Mouse (Mus musculus) liver, postnatal 0 days (tissue): ENCODE measurements around the gene Carnmt1. TPM values are rescaled to one million over a fixed set of nuclear protein-coding genes. Genes with fewer than 3 reads are reported as not detected.

ENCODE experiments used
- ATAC-seq: fragments of 200-750 bp; cut with Nextera tagmentation; 2 replicates; pipeline ENCODE4 v1.8.0; 2017; ENCODE audit warnings: mild to moderate bottlenecking, moderate library complexity
- DNase-seq: peaks from one replicate; pipeline ENCODE4 v3.0.0-alpha.2; 2016
- H3K27ac ChIP-seq: fragments of 300-500 bp; sonication (generic); 2 replicates; pipeline ENCODE4 v1.5.1; 2014; ENCODE audit warnings: antibody characterized with exemption, moderate library complexity, mild to moderate bottlenecking, low read depth
- H3K27me3 ChIP-seq: fragments of 300-500 bp; sonication (generic); 2 replicates; pipeline ENCODE4 v1.6.1; 2014; ENCODE audit warnings: low read length, control low read depth, mixed read lengths; ENCODE audit not compliant: insufficient read depth
- H3K36me3 ChIP-seq: fragments of 300-500 bp; sonication (generic); replicated peaks from 2 replicates; pipeline ENCODE4 v1.6.1; 2014; ENCODE audit warnings: mild to moderate bottlenecking, control low read depth, low read length, moderate library complexity, mixed read lengths; ENCODE audit not compliant: insufficient read depth
- H3K4me1 ChIP-seq: fragments of 300-500 bp; sonication (generic); 2 replicates; pipeline ENCODE4 v1.6.1; 2014; ENCODE audit warnings: antibody characterized with exemption, mild to moderate bottlenecking, control low read depth; ENCODE audit not compliant: insufficient read depth
- H3K4me2 ChIP-seq: fragments of 300-500 bp; sonication (generic); 2 replicates; pipeline ENCODE4 v1.6.1; 2014; ENCODE audit warnings: low read depth, mild to moderate bottlenecking, low read length, moderate library complexity, mixed read lengths
- H3K4me3 ChIP-seq: fragments of 300-500 bp; sonication (generic); 2 replicates; pipeline ENCODE4 v1.5.1; 2014; ENCODE audit warnings: low read depth, low read length
- H3K9ac ChIP-seq: fragments of 300-500 bp; sonication (generic); replicated peaks from 2 replicates; pipeline ENCODE4 v1.6.1; 2014; ENCODE audit warnings: mild to moderate bottlenecking, moderate library complexity
- H3K9me3 ChIP-seq: fragments of 300-500 bp; sonication (generic); 2 replicates; pipeline ENCODE4 v1.6.1; 2016; ENCODE audit warnings: mild to moderate bottlenecking, control low read depth, low read length, mixed read lengths
- CTCF ChIP-seq: sonication (generic); IDR thresholded peaks from 2 replicates; pipeline ENCODE4 v1.5.1; 2016; ENCODE audit warnings: antibody characterized with exemption, low read depth
- EP300 ChIP-seq: IDR thresholded peaks from 2 replicates; pipeline ENCODE4 v1.6.1; 2016; ENCODE audit warnings: antibody characterized with exemption, low read depth, mild to moderate bottlenecking
- WGBS: fragments of 180-500 bp; shearing (Covaris S2); extraction: QIAGEN DNeasy Blood & Tissue Kit; methylation state at CpG from one replicate; pipeline ENCODE4 v1.1.7; 2014; ENCODE audit not compliant: insufficient replicate concordance; 5-methylcytosine and 5-hydroxymethylcytosine counted together
- polyA plus RNA-seq: library from polyadenylated mRNA; unstranded; fragments of >200 nt; fragmentation: Nextera tagmentation; extraction: Ambion mirVana; gene quantifications from 2 replicates; pipeline ENCODE4 v1.2.1, GENCODE M21; 2015

The Carnmt1 gene
- polyA plus RNA-seq, 1 experiment from 2014 or later, result 13.2 TPM

DNA sequence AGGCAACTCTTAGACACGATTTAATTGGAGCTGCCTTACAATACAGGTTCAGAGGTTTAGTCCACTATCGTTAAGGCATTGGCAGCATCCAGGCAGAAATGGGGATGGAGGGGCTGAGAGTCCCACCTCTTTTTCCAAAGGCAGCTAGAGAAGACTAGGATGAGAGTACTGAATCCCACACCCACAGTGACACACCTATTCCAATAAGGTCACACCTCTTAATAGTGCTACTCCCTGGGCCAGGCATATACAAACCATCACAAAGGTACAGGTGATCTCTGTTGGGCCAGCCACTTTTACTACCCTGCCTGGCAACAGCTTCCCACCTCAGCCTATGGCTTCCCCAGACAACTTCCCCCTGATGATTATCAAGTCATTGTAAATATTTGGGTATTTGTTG is 22.2 kb downstream of the Carnmt1 start:
- ATAC-seq (no peak), DNase-seq (no peak)
- Histone ChIP-seq H3K4me2 (peak overlapping the region; percentile 46), H3K36me3 (peaks cover 6% of the 10 kb centered on the region; the same call in 1 of the 2 replicates), H3K9me3 (no peaks in the 10 kb centered on the region), H3K4me1 (peaks cover 12% of the 10 kb centered on the region), H3K4me3 (no peak overlapping the region), H3K27me3 (no peaks in the 10 kb centered on the region), H3K9ac (no peak overlapping the region), H3K27ac (peak overlapping the region; percentile 56)
- WGBS, result 81% methylated on average over 2 of the region's 2 CpGs
- TF ChIP-seq CTCF (no peak), EP300 (no peak)

DNA sequence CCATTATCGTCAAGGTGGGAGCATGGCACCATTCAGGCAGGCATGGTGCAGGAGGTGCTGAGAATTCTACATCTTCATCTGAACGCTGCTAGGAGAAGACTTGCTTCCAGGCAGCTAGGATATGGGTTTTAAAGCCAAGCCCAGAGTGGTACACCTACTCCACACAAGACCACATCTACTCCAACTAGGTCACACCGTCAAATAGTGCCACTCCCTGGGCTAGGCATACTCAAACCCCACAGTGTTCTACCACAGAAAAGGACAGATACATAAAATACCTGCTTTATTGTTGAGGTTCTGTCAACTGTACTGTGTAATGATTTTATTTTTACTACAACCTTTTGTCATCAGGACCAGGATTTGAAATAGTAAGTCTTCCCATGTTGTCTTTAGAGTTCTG is 24.6 kb downstream of the Carnmt1 start:
- peak overlapping the region; percentile 62; the same call in 1 of the 2 replicates for H3K27ac ChIP-seq
- WGBS, result 78% methylated on average over 3 of the region's 3 CpGs
- H3K9ac ChIP-seq, result no peak overlapping the region
- H3K36me3 ChIP-seq, result peaks cover 10% of the 10 kb centered on the region; the same call in 1 of the 2 replicates
- DNase-seq (no peak), ATAC-seq (peak; percentile 41; the same call in 1 of the 2 replicates)
- H3K4me3 ChIP-seq, result no peak overlapping the region
- no peaks in the 10 kb centered on the region for H3K9me3 ChIP-seq
- TF ChIP-seq EP300 (no peak), CTCF (no peak)
- peaks cover 12% of the 10 kb centered on the region for H3K4me1 ChIP-seq
- H3K4me2 ChIP-seq, result no peak overlapping the region
- no peaks in the 10 kb centered on the region for H3K27me3 ChIP-seq

DNA sequence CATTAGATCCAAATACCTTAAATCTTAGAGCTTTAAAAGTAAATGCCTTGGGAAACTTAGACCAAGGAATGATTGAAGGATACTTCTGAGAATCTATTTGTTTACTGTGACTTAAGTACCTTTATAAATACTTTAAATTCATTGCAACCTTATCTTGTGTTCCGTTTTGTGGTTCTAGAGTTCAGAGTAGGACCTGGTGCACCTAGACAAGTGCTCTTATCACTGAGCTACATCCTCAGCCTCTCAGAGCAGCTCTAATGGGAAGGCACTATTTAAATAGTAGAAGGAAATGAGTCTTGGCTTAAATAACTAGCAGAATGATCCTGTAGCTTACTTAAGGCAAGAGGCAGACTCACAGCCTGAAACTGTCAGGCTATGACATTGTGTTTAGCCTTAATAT is 25.0 kb downstream of the Carnmt1 start:
- H3K36me3 ChIP-seq, result peaks cover 10% of the 10 kb centered on the region; the same call in 1 of the 2 replicates
- peaks cover 12% of the 10 kb centered on the region for H3K4me1 ChIP-seq
- no peak overlapping the region for H3K9ac ChIP-seq
- H3K4me2 ChIP-seq, result 0 out of 2 replicates have a peak overlapping the region, but pooled peaks have one; percentile 22
- H3K27me3 ChIP-seq, result no peaks in the 10 kb centered on the region
- ATAC-seq, result peak; percentile 75
- peak overlapping the region; percentile 62; the same call in 1 of the 2 replicates for H3K27ac ChIP-seq
- no peaks in the 10 kb centered on the region for H3K9me3 ChIP-seq
- no peak for DNase-seq
- H3K4me3 ChIP-seq, result no peak overlapping the region
- 60% methylated on average over 1 of the region's 1 CpGs for WGBS
- TF ChIP-seq EP300 (peak; percentile 89), CTCF (no peak)

DNA sequence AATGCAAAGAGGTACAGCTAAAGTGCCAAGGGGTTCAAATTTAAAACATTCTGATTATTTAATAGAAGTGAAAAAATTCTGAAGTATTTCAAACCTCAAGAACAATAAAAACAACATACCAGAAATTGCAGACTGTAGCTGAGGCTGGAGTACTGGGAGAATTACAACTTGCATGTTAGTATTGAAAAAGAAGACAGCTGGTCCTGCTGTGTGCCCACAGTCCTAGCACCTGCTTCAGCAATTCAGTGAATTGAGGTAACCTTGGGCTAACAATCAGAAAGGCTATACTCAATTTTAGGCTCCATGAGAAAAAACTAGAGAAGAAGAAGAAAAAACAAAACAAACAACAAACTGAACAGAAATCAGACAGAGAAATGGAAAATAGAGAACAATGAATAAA is 37.5 kb downstream of the Carnmt1 start:
- TF ChIP-seq EP300 (no peak), CTCF (no peak)
- ATAC-seq, result no peak
- DNase-seq, result no peak
- H3K27ac ChIP-seq, result no peak overlapping the region
- no peaks in the 10 kb centered on the region for H3K27me3 ChIP-seq
- no peak overlapping the region for H3K4me2 ChIP-seq
- peaks cover 5% of the 10 kb centered on the region; the same call in 1 of the 2 replicates for H3K4me1 ChIP-seq
- H3K36me3 ChIP-seq, result no peaks in the 10 kb centered on the region
- no peak overlapping the region for H3K9ac ChIP-seq
- H3K9me3 ChIP-seq, result no peaks in the 10 kb centered on the region
- H3K4me3 ChIP-seq, result no peak overlapping the region

DNA sequence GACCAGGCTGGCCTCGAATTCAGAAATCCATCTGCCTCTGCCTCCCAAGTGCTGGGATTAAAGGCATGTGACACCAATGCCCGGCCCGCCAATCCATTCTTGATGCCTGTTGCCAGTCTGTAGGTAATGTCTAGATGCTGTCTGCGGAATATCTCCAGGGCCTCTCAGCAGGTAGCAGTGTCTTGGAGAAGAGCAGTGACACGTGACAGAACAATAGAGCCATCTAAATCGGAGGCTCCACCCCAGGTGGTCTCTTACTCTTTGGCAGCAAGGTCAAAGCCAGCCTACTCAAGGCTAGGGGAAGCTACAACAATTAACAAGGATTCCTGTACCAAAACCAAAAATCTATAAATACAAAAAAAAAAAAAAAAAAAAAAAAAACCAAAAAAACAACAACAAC is 40.3 kb downstream of the Carnmt1 start:
- peaks cover 12% of the 10 kb centered on the region for H3K4me1 ChIP-seq
- H3K27me3 ChIP-seq, result no peaks in the 10 kb centered on the region
- no peak overlapping the region for H3K9ac ChIP-seq
- H3K4me2 ChIP-seq, result no peak overlapping the region
- no peak for TF ChIP-seq CTCF
- TF ChIP-seq EP300, result no peak
- no peaks in the 10 kb centered on the region for H3K9me3 ChIP-seq
- H3K36me3 ChIP-seq, result no peaks in the 10 kb centered on the region
- ATAC-seq (no peak), DNase-seq (no peak)
- H3K27ac ChIP-seq, result no peak overlapping the region
- 91% methylated on average over 6 of the region's 6 CpGs for WGBS
- no peak overlapping the region for H3K4me3 ChIP-seq

DNA sequence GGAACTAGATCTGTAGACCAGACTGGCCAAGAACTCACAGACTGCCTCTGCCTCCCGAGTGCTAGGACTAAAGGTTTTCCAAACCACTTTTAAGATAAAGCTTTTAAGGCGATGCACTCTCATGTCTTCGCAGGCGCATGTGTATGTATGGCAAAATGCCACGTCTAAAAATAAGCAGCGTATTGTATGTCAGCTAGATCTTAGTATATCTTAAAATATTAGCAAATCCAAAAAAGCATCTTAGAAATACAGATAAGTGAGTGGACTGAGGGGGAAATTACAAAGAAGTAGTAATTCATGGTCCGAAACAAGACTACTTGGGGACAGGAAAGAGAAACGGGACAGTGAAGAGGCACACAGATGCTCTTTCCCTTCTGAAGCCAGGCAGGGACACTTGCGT is 41.0 kb downstream of the Carnmt1 start:
- TF ChIP-seq CTCF (no peak), EP300 (no peak)
- Histone ChIP-seq H3K27me3 (no peaks in the 10 kb centered on the region), H3K9me3 (no peaks in the 10 kb centered on the region), H3K4me1 (peaks cover 12% of the 10 kb centered on the region), H3K4me3 (no peak overlapping the region), H3K27ac (peak overlapping the region; percentile 96; the same call in 1 of the 2 replicates), H3K36me3 (no peaks in the 10 kb centered on the region), H3K4me2 (peak overlapping the region; percentile 88), H3K9ac (no peak overlapping the region)
- 75% methylated on average over 9 of the region's 9 CpGs for WGBS
- ATAC-seq, result no peak
- DNase-seq, result no peak
